Comparison of ENCODE assay signal across 31 mouse cellular contexts in genomic region chr6:43562474-43562873, GRCm38 (mm10).
"Had no signal": no experiment of that assay in that cellular context is flagged by ENCODE, and none has a peak within 500 bp of the region (broad histone marks: within the 10 kb centered on the region; RNA-seq: fewer than 3 reads in every experiment).

No protein-coding gene starts in this region.

- DNase-seq: heart, postnatal 10 days; heart, postnatal 14 days; heart, postnatal 36 days; heart, postnatal 4 days; kidney, adult 11 months; kidney, adult 18-20 months; kidney, adult 2 months; kidney, adult 8-10 months; kidney, adult 9 months; kidney, postnatal 10 days; kidney, postnatal 14 days; kidney, postnatal 25 days; kidney, postnatal 36 days; kidney, postnatal 4 days; layer of hippocampus, adult 9-11 months; layer of hippocampus, postnatal 36 days had no signal

- H3K9ac ChIP-seq: heart, embryonic 12.5 days; heart, embryonic 13.5 days; heart, embryonic 15.5 days; hindbrain, embryonic 12.5 days; hindbrain, embryonic 13.5 days; hindbrain, embryonic 14.5 days; hindbrain, embryonic 15.5 days; intestine, embryonic 15.5 days; kidney, embryonic 15.5 days had no signal

- H3K4me3 ChIP-seq: heart, embryonic 12.5 days; heart, embryonic 13.5 days; heart, embryonic 15.5 days; hindbrain, embryonic 10.5 days; hindbrain, embryonic 12.5 days; hindbrain, embryonic 13.5 days; hindbrain, embryonic 15.5 days; intestine, embryonic 15.5 days; kidney, embryonic 15.5 days; layer of hippocampus, adult 2 months; left cerebral cortex, adult 2 months had no signal

- H3K4me1 ChIP-seq: heart, embryonic 12.5 days; heart, embryonic 13.5 days; heart, embryonic 15.5 days; hindbrain, embryonic 10.5 days; hindbrain, embryonic 12.5 days; hindbrain, embryonic 13.5 days; hindbrain, embryonic 15.5 days; intestine, embryonic 15.5 days; kidney, embryonic 15.5 days had no signal

- H3K4me2 ChIP-seq: heart, embryonic 11.5 days; heart, embryonic 12.5 days; heart, embryonic 13.5 days; heart, embryonic 15.5 days; hindbrain, embryonic 12.5 days; hindbrain, embryonic 13.5 days; hindbrain, embryonic 14.5 days; hindbrain, embryonic 15.5 days; intestine, embryonic 15.5 days; kidney, embryonic 15.5 days had no signal

- H3K9me3 ChIP-seq: heart, embryonic 12.5 days; heart, embryonic 13.5 days; heart, embryonic 15.5 days; hindbrain, embryonic 10.5 days; hindbrain, embryonic 12.5 days; hindbrain, embryonic 13.5 days; hindbrain, embryonic 15.5 days; intestine, embryonic 15.5 days; kidney, embryonic 15.5 days had no signal

- H3K27me3 ChIP-seq: heart, embryonic 12.5 days; heart, embryonic 13.5 days; heart, embryonic 15.5 days; hindbrain, embryonic 12.5 days; hindbrain, embryonic 13.5 days; hindbrain, embryonic 15.5 days; intestine, embryonic 15.5 days; kidney, embryonic 15.5 days had no signal

- H3K36me3 ChIP-seq: heart, embryonic 12.5 days; heart, embryonic 13.5 days; heart, embryonic 15.5 days; hindbrain, embryonic 10.5 days; hindbrain, embryonic 12.5 days; hindbrain, embryonic 13.5 days; hindbrain, embryonic 15.5 days; intestine, embryonic 15.5 days; kidney, embryonic 15.5 days had no signal

- H3K27ac ChIP-seq: heart, embryonic 13.5 days; heart, embryonic 15.5 days; hindbrain, embryonic 10.5 days; hindbrain, embryonic 12.5 days; hindbrain, embryonic 13.5 days; hindbrain, embryonic 14.5 days; hindbrain, embryonic 15.5 days; hindbrain, postnatal 0 days; intestine, embryonic 15.5 days; kidney, embryonic 15.5 days; kidney, postnatal 0 days; layer of hippocampus, adult 2 months; left cerebral cortex, adult 2 months had no signal
